Mouse (Mus musculus) urinary bladder, adult 18-20 months (tissue): ENCODE data around the gene Mdk.

Experiments used
- DNase-seq, 2 experiments: peaks; one replicate each; pipeline ENCODE4 v3.0.0; 2022; ENCODE audit warnings: low spot score in 2 of 2, mixed read lengths in 2 of 2

Mdk gene

GRCm38 (mm10) chr2:91958701-91959457 lies 26.8 kb upstream of the Mdk start:
- no peak for DNase-seq

GRCm38 (mm10) chr2:91958049-91958448 lies 26.0 kb upstream of the Mdk start:
- DNase-seq = no peak

GRCm38 (mm10) chr2:91957096-91957495 lies 25.0 kb upstream of the Mdk start:
- no peak for DNase-seq

- DNase-seq = no peak
These were observed 23.8 kb upstream of the Mdk start for GRCm38 (mm10) chr2:91955875-91956274.

GRCm38 (mm10) chr2:91955121-91955591 lies 23.1 kb upstream of the Mdk start:
- no peak for DNase-seq

- no peak for DNase-seq
These were observed 21.7 kb upstream of the Mdk start for GRCm38 (mm10) chr2:91953825-91954224.

GRCm38 (mm10) chr2:91950275-91951085 lies 18.4 kb upstream of the Mdk start:
- DNase-seq = no peak

GRCm38 (mm10) chr2:91949411-91950274 lies 17.5 kb upstream of the Mdk start:
- DNase-seq = no peak

- DNase-seq = no peak
These were observed 16.7 kb upstream of the Mdk start for GRCm38 (mm10) chr2:91948792-91949241.

GRCm38 (mm10) chr2:91948151-91948509 lies 16.0 kb upstream of the Mdk start:
- DNase-seq = no peak

- DNase-seq = peak in 1 of 2 experiments; percentile 44
These were observed 15.5 kb upstream of the Mdk start for GRCm38 (mm10) chr2:91947397-91948150.

GRCm38 (mm10) chr2:91946836-91947235 lies 14.7 kb upstream of the Mdk start:
- no peak for DNase-seq

- no peak for DNase-seq
These were observed 13.4 kb upstream of the Mdk start, which contains the start of gene Gm9821 for GRCm38 (mm10) chr2:91945483-91945882. Gm9821 (plus strand) TSS chr2:91945703.

GRCm38 (mm10) chr2:91944170-91944950 lies 12.3 kb upstream of the Mdk start:
- peak in 1 of 2 experiments; percentile 60 for DNase-seq

GRCm38 (mm10) chr2:91942356-91942755 lies 10.3 kb upstream of the Mdk start:
- DNase-seq = no peak

GRCm38 (mm10) chr2:91939303-91939935 lies 7.3 kb upstream of the Mdk start:
- DNase-seq = no peak

- DNase-seq = no peak
These were observed 4.1 kb upstream of the Mdk start for GRCm38 (mm10) chr2:91936154-91936553.

GRCm38 (mm10) chr2:91934826-91935525 lies 2.9 kb upstream of the Mdk start:
- no peak for DNase-seq

GRCm38 (mm10) chr2:91934016-91934415 lies 1.9 kb upstream of the Mdk start:
- DNase-seq = no peak
